Mouse (Mus musculus): ENCODE data around the gene Cdyl. TPM values are rescaled to one million over a fixed set of nuclear protein-coding genes. Genes with fewer than 3 reads are reported as not detected.

Cdyl gene
- total RNA-seq, 2 experiments from 2014 or later, result 8.6 to 9.0 TPM

- no peak for DNase-seq
- intact Hi-C loops (cut with DNase I), result no loop called here
Measured at GRCm38 (mm10) chr13:35681361-35681760, 21.7 kb downstream of the Cdyl start.

GRCm38 (mm10) chr13:35686273-35686672 lies 26.6 kb downstream of the Cdyl start:
- intact Hi-C loops (cut with DNase I), result no loop called here
- DNase-seq, result peak; percentile 7 to 28

GRCm38 (mm10) chr13:35689560-35689959 lies 29.9 kb downstream of the Cdyl start:
- intact Hi-C loops (cut with DNase I), result no loop called here

GRCm38 (mm10) chr13:35717658-35718057 lies 58.0 kb downstream of the Cdyl start:
- no peak for DNase-seq
- intact Hi-C loops (cut with DNase I), result no loop called here

More at GRCm38 (mm10) chr13:35689560-35689959, 29.9 kb downstream of the Cdyl start:
- DNase-seq, result no peak

GRCm38 (mm10) chr13:35719581-35719980 lies 59.9 kb downstream of the Cdyl start:
- intact Hi-C loops (cut with DNase I), result no loop called here
- no peak for DNase-seq

GRCm38 (mm10) chr13:35723073-35723472 lies 63.4 kb downstream of the Cdyl start:
- intact Hi-C loops (cut with DNase I), result no loop called here
- no peak for DNase-seq

- DNase-seq, result no peak
- intact Hi-C loops (cut with DNase I), result no loop called here
Measured at GRCm38 (mm10) chr13:35726025-35726424, 66.4 kb downstream of the Cdyl start.

GRCm38 (mm10) chr13:35732131-35732530 lies 72.5 kb downstream of the Cdyl start:
- no peak for DNase-seq
- intact Hi-C loops (cut with DNase I), result no loop called here

- DNase-seq, result no peak
- intact Hi-C loops (cut with DNase I), result no loop called here
Measured at GRCm38 (mm10) chr13:35732891-35733596, 73.4 kb downstream of the Cdyl start.

- no peak for DNase-seq
- intact Hi-C loops (cut with DNase I), result no loop called here
Measured at GRCm38 (mm10) chr13:35737565-35737964, 77.9 kb downstream of the Cdyl start.

- intact Hi-C loops (cut with DNase I), result no loop called here
- DNase-seq, result no peak
Measured at GRCm38 (mm10) chr13:35738210-35738609, 78.6 kb downstream of the Cdyl start.

GRCm38 (mm10) chr13:35739473-35739872 lies 79.8 kb downstream of the Cdyl start:
- intact Hi-C loops (cut with DNase I), result no loop called here
- no peak for DNase-seq

- intact Hi-C loops (cut with DNase I), result loop anchor here (5.0 kb wide), 2 partner anchors 158 to 238 kb away; no protein-coding TSS in a partner anchor
- DNase-seq, result peak; percentile 81 to 84
Measured at GRCm38 (mm10) chr13:35740301-35741039, 80.8 kb downstream of the Cdyl start.

- DNase-seq, result peak; percentile 95
- intact Hi-C loops (cut with DNase I), result loop anchor here (5.0 kb wide), 2 partner anchors 159 to 239 kb away; no protein-coding TSS in a partner anchor
Measured at GRCm38 (mm10) chr13:35741040-35741619, 81.5 kb downstream of the Cdyl start.

- peak; percentile 64 to 69 for DNase-seq
- intact Hi-C loops (cut with DNase I), result loop anchor here (5.0 kb wide), 2 partner anchors 160 to 240 kb away; no protein-coding TSS in a partner anchor
Measured at GRCm38 (mm10) chr13:35741620-35742421, 82.2 kb downstream of the Cdyl start.

- DNase-seq, result no peak
- intact Hi-C loops (cut with DNase I), result loop anchor here (5.0 kb wide), 2 partner anchors 160 to 240 kb away; no protein-coding TSS in a partner anchor
Measured at GRCm38 (mm10) chr13:35742696-35743095, 83.1 kb downstream of the Cdyl start.

GRCm38 (mm10) chr13:35743196-35743595 lies 83.6 kb downstream of the Cdyl start:
- no peak for DNase-seq
- intact Hi-C loops (cut with DNase I), result loop anchor here (5.0 kb wide), 2 partner anchors 161 to 241 kb away; no protein-coding TSS in a partner anchor

- no peak for DNase-seq
- intact Hi-C loops (cut with DNase I), result no loop called here
Measured at GRCm38 (mm10) chr13:35749194-35749593, 89.6 kb downstream of the Cdyl start.

- DNase-seq, result no peak
- intact Hi-C loops (cut with DNase I), result no loop called here
Measured at GRCm38 (mm10) chr13:35749680-35750079, 90.0 kb downstream of the Cdyl start.

- DNase-seq, result no peak
- intact Hi-C loops (cut with DNase I), result no loop called here
Measured at GRCm38 (mm10) chr13:35752046-35752445, 92.4 kb downstream of the Cdyl start.

Data from heart, postnatal 14 days (tissue).